Mouse (Mus musculus) adrenal gland, adult (tissue): ENCODE results near the gene Ccdc158.

Experiments
- DNase-seq, 2 experiments: peaks; one replicate each; pipeline ENCODE4 v3.0.0; 2022 to 2023; ENCODE audit warnings: low spot score in 1 of 2; ENCODE audit not compliant: inconsistent age in 2 of 2

Ccdc158 gene

GRCm38 (mm10) chr5:92674859-92675573 is at the start of gene Ccdc158:
Gene Ccdc158 (minus strand): TSS chr5:92675271.
- DNase-seq, result peak; percentile 79 to 88

GRCm38 (mm10) chr5:92721610-92722009 is 46.5 kb upstream of the Ccdc158 start:
- DNase-seq, result no peak

- DNase-seq, result peak; percentile 23 to 37
These were observed 43.8 kb upstream of the Ccdc158 start for GRCm38 (mm10) chr5:92718856-92719255.

GRCm38 (mm10) chr5:92717666-92718360 is 42.7 kb upstream of the Ccdc158 start:
- no peak for DNase-seq

GRCm38 (mm10) chr5:92715890-92716289 is 40.8 kb upstream of the Ccdc158 start:
- no peak for DNase-seq

- DNase-seq, result no peak
These were observed 40.2 kb upstream of the Ccdc158 start for GRCm38 (mm10) chr5:92715319-92715718.

GRCm38 (mm10) chr5:92714886-92715285 is 39.8 kb upstream of the Ccdc158 start:
- no peak for DNase-seq

GRCm38 (mm10) chr5:92712621-92713395 is 37.7 kb upstream of the Ccdc158 start:
- DNase-seq, result no peak

GRCm38 (mm10) chr5:92711666-92712290 is 36.7 kb upstream of the Ccdc158 start:
- no peak for DNase-seq

- peak in 1 of 2 experiments; percentile 26 for DNase-seq
These were observed 35.7 kb upstream of the Ccdc158 start for GRCm38 (mm10) chr5:92710779-92711178.

- DNase-seq, result peak in 1 of 2 experiments; percentile 25
These were observed 32.9 kb upstream of the Ccdc158 start for GRCm38 (mm10) chr5:92707921-92708491.

- DNase-seq, result no peak
These were observed 28.6 kb upstream of the Ccdc158 start for GRCm38 (mm10) chr5:92703671-92704070.

GRCm38 (mm10) chr5:92701750-92702149 is 26.7 kb upstream of the Ccdc158 start:
- no peak for DNase-seq

- DNase-seq, result no peak
These were observed 23.9 kb upstream of the Ccdc158 start for GRCm38 (mm10) chr5:92698837-92699529.

- no peak for DNase-seq
These were observed 23.2 kb upstream of the Ccdc158 start for GRCm38 (mm10) chr5:92698131-92698836.

- DNase-seq, result no peak
These were observed 19.4 kb upstream of the Ccdc158 start for GRCm38 (mm10) chr5:92694316-92694995.

- DNase-seq, result no peak
These were observed 18.7 kb upstream of the Ccdc158 start for GRCm38 (mm10) chr5:92693744-92694143.

- peak in 1 of 2 experiments; percentile 18 for DNase-seq
These were observed 17.3 kb upstream of the Ccdc158 start for GRCm38 (mm10) chr5:92692206-92693007.
